Mouse (Mus musculus) layer of hippocampus, adult 2 months (tissue): ENCODE measurements around the gene Olfr272. TPM values are rescaled to one million over a fixed set of nuclear protein-coding genes. Genes with fewer than 3 reads are reported as not detected.

ENCODE experiments used
- DNase-seq, 2 experiments: peaks; one replicate each; pipeline ENCODE4 v3.0.0; 2022; ENCODE audit warnings: low spot score in 2 of 2
- H3K27ac ChIP-seq: fragments of 200-600 bp; 2 replicates; pipeline ENCODE4 v1.8.1; 2022
- H3K4me3 ChIP-seq: fragments of 200-600 bp; 2 replicates; pipeline ENCODE4 v1.8.1; 2022; ENCODE audit warnings: mild to moderate bottlenecking
- CTCF ChIP-seq: fragments of 200-600 bp; conservative IDR thresholded peaks from 2 replicates; pipeline ENCODE4 v1.8.1; 2022; ENCODE audit warnings: antibody characterized with exemption, mild to moderate bottlenecking, moderate library complexity
- long read RNA-seq, 2 experiments: library from polyadenylated mRNA; stranded (forward); transcript quantifications; one replicate each; pipeline ENCODE4 v2.0.0; 2021; ENCODE audit warnings: borderline mapping rate in 2 of 2
- total RNA-seq, 2 experiments: library from RNA; stranded (reverse); gene quantifications; 2 replicates each; pipeline ENCODE4 v1.2.3; 2021

Olfr272 gene
- not detected for total RNA-seq
- long read RNA-seq, experiment 1, result 0 reads
- long read RNA-seq, experiment 2, result 0 reads

DNA sequence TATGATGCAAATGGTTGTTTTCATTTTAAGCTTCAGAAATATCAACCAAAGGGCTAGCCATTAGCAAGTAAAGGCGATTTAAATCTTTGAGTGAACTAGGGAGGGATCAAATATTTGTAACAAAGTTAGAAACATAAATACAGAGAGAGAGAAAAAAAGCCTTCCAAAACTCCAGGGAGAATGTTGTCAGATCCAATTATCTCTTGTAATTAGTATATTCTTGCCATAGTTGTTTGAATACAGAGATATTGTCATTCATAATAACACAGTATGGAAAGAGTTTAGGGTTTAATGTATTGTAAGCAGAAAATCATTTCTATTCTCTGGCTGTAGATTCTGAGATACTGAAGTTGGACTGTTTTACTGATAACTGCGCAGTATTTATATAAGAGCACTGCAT lies at the start of gene Olfr272:
Gene Olfr272 (minus strand): TSS at position 101 of the 400 bp plus-strand sequence.
- no peak for TF ChIP-seq CTCF
- H3K4me3 ChIP-seq, result no peak within 1 kb of the TSS

DNA sequence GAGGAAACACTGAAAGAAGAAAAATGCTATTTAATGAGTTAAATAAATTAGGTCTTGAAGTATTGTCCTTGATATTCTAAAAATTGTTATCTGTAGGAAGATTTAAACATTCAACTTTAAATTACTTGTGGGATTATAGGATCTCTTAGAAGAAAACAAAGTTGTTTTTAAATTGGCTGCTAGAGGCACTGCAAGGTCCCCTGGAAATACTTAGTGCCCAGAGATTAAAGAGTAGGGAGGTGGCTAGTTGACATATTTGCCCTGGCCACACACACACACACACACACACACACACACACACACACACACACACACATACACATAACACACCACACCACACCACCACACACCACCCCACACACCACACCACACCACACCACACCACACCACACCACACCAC lies 45.3 kb upstream of the Olfr272 start, which contains the start of gene Olfr270:
Gene Olfr270 (plus strand): TSS at position 301 of the 400 bp plus-strand sequence.
- no peak for DNase-seq
- TF ChIP-seq CTCF, result no peak
- Histone ChIP-seq H3K27ac (no peak within 1 kb of the TSS), H3K4me3 (no peak within 1 kb of the TSS)

More for the DNA sequence above, at the start of gene Olfr272:
- H3K27ac ChIP-seq, result no peak within 1 kb of the TSS
- no peak for DNase-seq

DNA sequence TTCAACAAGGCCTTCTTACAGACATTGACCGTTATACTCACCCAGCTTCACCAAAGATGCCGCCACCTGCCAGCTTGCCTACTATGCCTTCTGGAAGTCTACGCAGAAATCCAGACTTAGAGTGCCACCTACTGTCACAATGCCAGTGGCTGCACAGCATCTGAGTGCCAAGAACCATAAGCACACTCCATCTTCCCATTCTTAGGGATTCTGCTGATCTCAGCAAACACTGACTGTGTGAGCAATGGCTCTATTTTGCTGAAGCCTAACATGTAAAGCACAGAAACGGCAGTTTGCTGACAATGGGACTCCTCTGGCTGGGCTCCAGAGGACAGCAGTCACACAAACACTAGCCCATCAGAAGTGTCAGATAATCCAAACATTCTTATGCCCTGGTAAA lies 39.7 kb upstream of the Olfr272 start:
- H3K4me3 ChIP-seq, result no peak overlapping the region
- peak; percentile 78 for TF ChIP-seq CTCF
- peak; percentile 55 to 69 for DNase-seq
- no peak overlapping the region for H3K27ac ChIP-seq

DNA sequence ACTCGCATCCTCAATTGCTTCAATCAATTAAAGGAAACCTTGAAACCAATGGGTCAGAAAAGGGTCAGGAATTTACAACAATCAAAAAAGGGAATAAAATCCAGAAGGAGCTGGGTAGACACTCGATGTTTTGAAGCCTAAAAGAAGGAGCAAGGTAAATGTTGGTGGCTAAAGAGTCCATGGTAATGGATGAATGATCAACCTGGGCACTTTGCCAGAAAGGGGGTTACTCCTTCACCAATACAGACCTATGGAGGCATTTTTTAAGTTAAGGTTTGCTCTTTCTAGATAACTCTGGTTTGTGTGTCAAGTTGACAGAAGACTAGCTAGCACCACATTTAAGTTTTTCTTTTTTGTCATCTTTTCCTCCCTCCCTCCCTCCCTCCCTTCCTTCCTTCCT lies 30.0 kb upstream of the Olfr272 start:
- no peak for DNase-seq
- TF ChIP-seq CTCF, result no peak
- Histone ChIP-seq H3K27ac (no peak overlapping the region), H3K4me3 (no peak overlapping the region)

DNA sequence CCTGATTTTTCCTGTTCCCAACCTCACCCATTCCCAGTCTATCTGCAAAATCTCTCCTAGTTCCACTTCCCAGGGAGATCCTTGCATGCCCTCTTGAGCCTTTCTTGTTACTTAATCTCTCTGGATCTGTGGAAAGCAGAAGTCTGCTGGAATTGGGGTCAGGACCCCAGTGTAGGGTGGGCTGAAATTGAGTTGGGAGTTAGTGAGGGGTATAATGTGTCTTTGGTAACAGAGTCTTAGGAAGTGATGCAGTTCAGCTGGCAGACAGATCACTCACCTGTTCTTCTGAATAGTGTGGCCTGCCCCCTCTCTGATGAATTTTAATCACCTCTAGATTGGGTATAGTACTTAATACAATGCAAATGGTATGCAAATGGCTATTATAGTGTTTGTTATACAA lies 27.7 kb upstream of the Olfr272 start:
- DNase-seq, result no peak
- no peak for TF ChIP-seq CTCF
- H3K4me3 ChIP-seq, result no peak overlapping the region
- H3K27ac ChIP-seq, result no peak overlapping the region

DNA sequence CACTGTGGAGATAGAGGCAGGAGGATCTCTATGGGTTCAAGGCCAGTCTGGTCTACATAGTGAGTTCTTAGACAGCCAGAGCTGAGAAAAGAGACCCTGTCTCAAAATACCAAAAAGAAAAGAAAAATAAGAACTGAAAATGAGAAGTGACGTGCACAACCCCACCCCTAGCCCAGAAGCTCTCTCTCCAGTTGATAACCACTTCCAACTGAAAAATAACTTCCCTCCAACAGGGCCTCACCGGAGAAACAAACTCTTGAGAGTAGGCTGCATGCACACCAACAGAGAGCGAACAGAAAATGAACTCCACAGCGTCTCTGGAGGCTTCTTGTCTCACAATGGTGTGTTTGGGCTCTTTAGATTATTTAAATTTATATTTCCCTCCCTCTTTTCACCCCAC lies 11.5 kb upstream of the Olfr272 start:
- no peak for DNase-seq
- H3K27ac ChIP-seq, result no peak overlapping the region
- TF ChIP-seq CTCF, result no peak
- H3K4me3 ChIP-seq, result no peak overlapping the region

DNA sequence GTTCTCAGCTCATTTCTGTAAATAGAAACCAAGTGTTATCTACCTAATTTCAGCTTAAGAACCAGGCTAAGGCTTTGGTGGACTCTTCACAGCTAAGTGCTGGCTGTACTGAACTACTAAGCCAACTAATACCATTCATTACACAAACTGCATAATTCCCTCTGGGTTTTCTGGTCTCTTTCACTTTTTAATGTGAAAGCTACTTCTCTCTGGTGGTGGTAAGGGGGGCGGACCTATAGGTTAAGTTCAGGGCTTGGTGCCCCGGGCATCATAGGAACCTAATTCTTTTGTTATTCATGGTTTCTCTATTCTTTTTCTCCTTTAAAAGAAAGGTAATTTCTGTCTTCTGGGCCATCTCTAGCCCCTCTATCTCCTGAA lies 1.7 kb downstream of the Olfr272 start:
- Histone ChIP-seq H3K4me3 (no peak overlapping the region), H3K27ac (no peak overlapping the region)
- DNase-seq, result no peak
- TF ChIP-seq CTCF, result no peak

DNA sequence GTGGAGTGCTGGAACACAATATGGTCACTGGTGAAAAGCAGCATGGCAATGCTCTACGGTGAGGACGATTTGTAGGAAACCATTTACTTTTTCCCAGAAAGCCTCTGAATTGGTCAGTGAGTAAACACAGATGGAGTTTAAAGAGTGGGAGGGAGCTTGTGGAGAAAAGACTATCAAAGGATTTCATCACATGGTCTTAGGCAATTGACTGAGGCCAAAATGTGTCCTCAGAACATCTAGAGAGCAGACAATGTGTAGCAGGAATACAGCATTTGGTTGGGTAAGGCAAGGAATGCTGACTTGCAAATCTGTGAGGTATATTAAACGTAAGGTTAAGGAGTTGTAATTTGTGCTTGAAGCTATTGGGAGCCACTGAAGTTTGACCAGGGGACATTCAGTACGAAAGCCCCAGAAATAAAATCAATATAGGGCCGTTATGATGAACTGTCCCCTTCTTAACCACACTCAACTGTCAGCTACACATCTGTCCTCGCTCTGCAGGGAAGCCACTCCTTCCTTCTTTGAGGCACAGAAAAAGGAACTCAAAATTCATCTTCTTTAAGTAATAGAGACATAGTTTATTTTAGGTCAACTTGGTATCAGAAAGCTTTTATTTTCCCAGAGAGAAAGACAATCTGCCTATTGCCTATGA lies 2.2 kb downstream of the Olfr272 start:
- Histone ChIP-seq H3K4me3 (no peak overlapping the region), H3K27ac (no peak overlapping the region)
- no peak for TF ChIP-seq CTCF
- no peak for DNase-seq

DNA sequence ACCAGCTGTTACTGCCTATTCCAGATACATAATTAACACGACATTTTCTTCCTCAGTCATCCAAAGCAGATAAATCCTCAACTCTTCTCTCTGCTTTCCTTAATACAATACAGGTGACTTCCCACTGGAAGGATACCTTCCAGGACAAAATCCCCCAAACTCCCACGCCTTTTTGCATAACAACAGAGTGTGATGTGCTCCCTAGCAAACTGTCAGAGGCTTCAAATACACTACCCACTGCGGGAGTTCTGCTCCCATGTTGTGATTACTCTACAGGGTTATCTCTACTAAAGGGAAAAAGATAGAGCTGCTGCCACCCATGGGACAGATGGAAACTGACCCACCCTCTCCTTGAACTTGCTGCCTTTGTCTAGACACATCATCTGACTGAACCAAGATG lies 6.6 kb downstream of the Olfr272 start:
- no peak for DNase-seq
- Histone ChIP-seq H3K4me3 (no peak overlapping the region), H3K27ac (no peak overlapping the region)
- TF ChIP-seq CTCF, result no peak

DNA sequence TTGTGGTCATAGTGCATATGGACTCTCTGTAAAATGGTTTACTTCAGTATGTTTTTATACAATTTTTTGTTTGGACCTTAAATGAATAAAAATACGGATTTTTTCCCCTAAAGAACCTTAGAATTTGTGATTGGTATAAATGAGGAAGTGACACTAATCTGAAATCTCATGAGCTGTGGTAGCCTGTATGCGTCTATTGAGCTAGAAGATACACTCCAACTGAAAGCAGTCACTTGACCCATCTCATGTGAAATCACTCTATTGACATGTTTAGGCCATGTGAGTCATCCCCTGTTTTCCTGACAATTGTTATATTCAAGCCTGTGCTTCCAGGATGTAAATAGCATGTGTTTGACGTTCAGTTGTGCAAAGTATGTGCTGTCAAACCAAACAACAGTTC lies 9.4 kb downstream of the Olfr272 start:
- Histone ChIP-seq H3K4me3 (no peak overlapping the region), H3K27ac (no peak overlapping the region)
- no peak for TF ChIP-seq CTCF
- no peak for DNase-seq

DNA sequence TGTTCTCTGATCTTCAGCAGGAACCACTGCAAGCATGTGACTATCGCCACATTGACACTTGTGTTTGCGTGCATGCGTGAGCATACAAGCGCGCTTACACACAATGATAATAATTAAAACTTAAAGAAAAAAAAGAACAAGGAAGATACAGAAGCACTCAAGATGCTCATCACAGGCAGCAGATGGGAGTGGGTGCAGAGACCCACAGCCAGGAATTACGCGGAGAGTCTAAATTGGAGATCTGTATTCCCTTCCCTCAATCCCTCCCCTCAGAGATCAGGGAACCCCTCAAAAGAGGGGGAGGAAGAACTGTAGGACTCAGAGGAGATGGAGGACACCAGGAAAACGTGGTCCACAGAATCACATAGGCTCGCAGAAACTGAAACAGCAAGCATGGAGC lies 54.8 kb downstream of the Olfr272 start:
- Histone ChIP-seq H3K4me3 (no peak overlapping the region), H3K27ac (no peak overlapping the region)
- peak in 1 of 2 experiments; percentile 12 for DNase-seq
- TF ChIP-seq CTCF, result no peak

Other genes with a start within 250 kb of the Olfr272 start
- not detected for gene Olfr275, start 104.6 kb downstream of the Olfr272 start, total RNA-seq
- not detected for gene Olfr273, start 59.9 kb downstream of the Olfr272 start, total RNA-seq
- gene Olfr270, start 45.4 kb upstream of the Olfr272 start, total RNA-seq, result not detected
- gene Nipsnap3a, start 70.1 kb upstream of the Olfr272 start, total RNA-seq, result not detected
- gene Nipsnap3b, start 92.7 kb upstream of the Olfr272 start, total RNA-seq, result 10 to 100 TPM; 15.5 to 17.7 TPM
- 10 to 100 TPM; 20.7 to 22.3 TPM for gene Abca1, start 240.7 kb upstream of the Olfr272 start, total RNA-seq